Mouse (Mus musculus) heart, embryonic 13.5 days (tissue): ENCODE data around the gene Stx2. TPM values are rescaled to one million over a fixed set of nuclear protein-coding genes. Genes with fewer than 3 reads are reported as not detected.

ENCODE experiments used
- ATAC-seq: fragments of 200-750 bp; cut with Nextera tagmentation; 2 replicates; pipeline ENCODE4 v1.8.0; 2017; ENCODE audit warnings: moderate TSS enrichment; ENCODE audit not compliant: insufficient number of reproducible peaks, low FRiP score, low TSS enrichment; ENCODE audit errors: extremely low read depth
- H3K27ac ChIP-seq: fragments of 300-500 bp; sonication (generic); replicated peaks from 2 replicates; pipeline ENCODE4 v1.5.1; 2015; ENCODE audit warnings: moderate library complexity, mild to moderate bottlenecking, inconsistent platforms
- H3K27me3 ChIP-seq: fragments of 300-500 bp; sonication (generic); replicated peaks from 2 replicates; pipeline ENCODE4 v1.6.1; 2015; ENCODE audit warnings: mild to moderate bottlenecking, inconsistent platforms
- H3K36me3 ChIP-seq: fragments of 300-500 bp; sonication (generic); 2 replicates; pipeline ENCODE4 v1.6.1; 2015; ENCODE audit warnings: mild to moderate bottlenecking, inconsistent platforms
- H3K4me1 ChIP-seq: fragments of 300-500 bp; sonication (generic); 2 replicates; pipeline ENCODE4 v1.6.1; 2015; ENCODE audit warnings: inconsistent platforms
- H3K4me2 ChIP-seq: fragments of 300-500 bp; sonication (generic); 2 replicates; pipeline ENCODE4 v1.6.1; 2015; ENCODE audit warnings: inconsistent platforms, mild to moderate bottlenecking, moderate library complexity
- H3K4me3 ChIP-seq: fragments of 300-500 bp; sonication (generic); 2 replicates; pipeline ENCODE4 v1.5.1; 2015; ENCODE audit warnings: moderate library complexity, mild to moderate bottlenecking, inconsistent platforms
- H3K9ac ChIP-seq: fragments of 300-500 bp; sonication (generic); 2 replicates; pipeline ENCODE4 v1.6.1; 2015; ENCODE audit warnings: inconsistent platforms, mild to moderate bottlenecking, moderate library complexity
- H3K9me3 ChIP-seq: fragments of 300-500 bp; sonication (generic); 2 replicates; pipeline ENCODE4 v1.6.1; 2016; ENCODE audit warnings: inconsistent platforms
- WGBS: fragments of 180-500 bp; shearing (Covaris S2); methylation state at CpG from one replicate; pipeline ENCODE4 v1.1.7; 2015; ENCODE audit warnings: mixed read lengths; 5-methylcytosine and 5-hydroxymethylcytosine counted together
- polyA plus RNA-seq: library from polyadenylated mRNA; unstranded; fragments of >200 nt; fragmentation: Nextera tagmentation; extraction: Ambion mirVana; gene quantifications from 2 replicates; pipeline ENCODE4 v1.2.1, GENCODE M21; 2015

The Stx2 gene
- polyA plus RNA-seq, result 17.3 and 18.8 TPM in 2 replicates

DNA sequence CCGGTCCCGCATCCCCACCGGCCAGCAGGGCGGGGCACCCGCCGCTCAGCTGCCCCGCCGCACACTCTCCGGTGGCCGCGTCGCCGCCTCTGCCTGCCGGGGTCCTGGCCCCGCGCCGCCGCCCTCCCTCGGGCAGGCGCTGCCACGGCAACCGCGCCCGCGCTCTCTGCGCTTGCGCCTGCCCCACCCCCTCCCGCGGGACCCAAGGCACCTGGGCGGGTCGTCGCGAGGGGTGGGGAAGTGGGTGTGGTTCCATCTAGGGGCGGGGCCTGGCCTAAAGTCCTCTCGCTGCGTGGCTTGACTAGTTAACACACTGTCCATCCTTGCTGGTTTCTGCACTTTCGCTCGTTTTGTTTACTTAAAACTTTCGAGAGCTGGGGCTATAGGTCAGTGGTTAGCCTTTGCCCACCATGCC, at the start of gene Stx2:
TSS of gene Stx2 (minus strand) at position 163 of the 415 bp plus-strand sequence.
- H3K4me1 ChIP-seq, result peaks cover 27% of the 10 kb centered on the region
- H3K36me3 ChIP-seq, result peaks cover 9% of the 10 kb centered on the region
- H3K4me3 ChIP-seq, result peak within 1 kb of the TSS; percentile 71
- peak; percentile 90 for ATAC-seq
- peak within 1 kb of the TSS; percentile 87 for H3K4me2 ChIP-seq
- peak within 1 kb of the TSS; percentile 88 for H3K9ac ChIP-seq
- WGBS, result under 1% methylated on average over 39 of the region's 39 CpGs
- H3K27me3 ChIP-seq, result no peaks in the 10 kb centered on the region
- H3K9me3 ChIP-seq, result no peaks in the 10 kb centered on the region
- peak within 1 kb of the TSS; percentile 43 for H3K27ac ChIP-seq

DNA sequence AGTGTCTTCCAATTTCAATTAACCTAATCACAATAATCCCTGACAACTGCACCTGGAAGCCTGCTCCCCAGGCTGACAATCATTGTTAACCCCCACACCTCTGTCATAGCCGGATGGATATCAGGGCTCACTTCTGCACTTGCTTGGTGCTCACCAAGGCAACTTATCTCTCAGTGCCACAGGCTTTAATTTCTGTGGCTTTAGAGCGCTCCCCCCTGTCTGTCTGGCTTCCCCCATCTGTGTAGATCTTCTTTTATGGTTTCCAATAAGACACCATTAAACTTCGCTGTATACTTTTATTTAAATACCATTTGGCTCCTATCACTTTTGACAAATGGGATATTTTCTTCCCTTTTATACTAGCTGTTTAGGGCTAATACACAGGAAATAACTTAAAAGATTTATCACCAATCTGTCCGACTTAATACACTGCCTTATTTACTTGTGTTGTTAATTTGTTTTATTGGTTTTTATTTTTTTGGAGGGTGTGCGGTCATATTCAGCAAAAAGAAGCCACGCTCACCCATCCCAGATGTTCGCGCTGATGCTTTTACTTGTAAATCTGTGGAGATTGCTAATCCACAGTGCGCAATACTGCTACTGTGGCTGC, 46.4 kb upstream of the Stx2 start:
- Histone ChIP-seq H3K4me2 (no peak overlapping the region), H3K36me3 (no peaks in the 10 kb centered on the region), H3K4me3 (no peak overlapping the region), H3K27ac (no peak overlapping the region), H3K4me1 (no peaks in the 10 kb centered on the region), H3K9ac (no peak overlapping the region), H3K27me3 (peaks cover 25% of the 10 kb centered on the region), H3K9me3 (no peaks in the 10 kb centered on the region)
- 74% methylated on average over 9 of the region's 9 CpGs for WGBS
- no peak for ATAC-seq

DNA sequence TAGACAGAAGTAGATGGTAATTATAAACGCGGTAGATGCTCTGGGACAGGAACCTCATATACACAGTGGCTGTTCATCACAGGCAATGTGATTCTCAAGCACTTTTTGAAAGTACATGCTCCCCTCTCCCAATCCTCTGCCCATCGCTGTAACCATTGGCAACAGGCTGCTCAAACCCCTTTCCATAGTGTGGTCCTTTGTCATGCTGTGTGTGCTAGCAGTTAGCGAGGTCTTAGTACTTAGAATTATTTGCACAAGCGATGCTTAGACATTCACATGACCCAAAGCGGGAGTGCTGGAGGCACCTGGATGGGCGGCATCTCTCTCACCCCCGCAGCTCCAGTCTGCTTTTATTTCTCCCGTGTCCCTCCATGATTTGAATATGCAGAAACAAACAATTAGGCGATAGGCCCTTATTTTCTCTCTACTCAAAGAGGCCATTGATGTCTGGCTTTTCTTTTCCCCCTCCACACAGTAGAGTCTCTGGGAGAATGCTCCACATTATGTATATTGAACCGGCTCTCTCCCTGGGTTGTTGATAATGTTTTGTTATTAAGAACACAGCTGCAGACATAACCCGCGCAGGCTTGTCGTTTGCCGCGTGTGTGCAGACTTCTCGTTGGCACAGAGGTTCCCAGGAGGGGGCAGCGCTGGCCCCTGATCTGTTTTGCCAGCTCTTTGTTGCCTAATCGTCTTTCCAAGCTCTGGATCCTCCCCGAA, 44.4 kb upstream of the Stx2 start:
- no peaks in the 10 kb centered on the region for H3K4me1 ChIP-seq
- H3K4me2 ChIP-seq, result no peak overlapping the region
- H3K36me3 ChIP-seq, result no peaks in the 10 kb centered on the region
- WGBS, result 38% methylated on average over 20 of the region's 20 CpGs
- no peak overlapping the region for H3K9ac ChIP-seq
- no peak for ATAC-seq
- H3K9me3 ChIP-seq, result no peaks in the 10 kb centered on the region
- H3K4me3 ChIP-seq, result no peak overlapping the region
- no peak overlapping the region for H3K27ac ChIP-seq
- H3K27me3 ChIP-seq, result peaks cover 24% of the 10 kb centered on the region

DNA sequence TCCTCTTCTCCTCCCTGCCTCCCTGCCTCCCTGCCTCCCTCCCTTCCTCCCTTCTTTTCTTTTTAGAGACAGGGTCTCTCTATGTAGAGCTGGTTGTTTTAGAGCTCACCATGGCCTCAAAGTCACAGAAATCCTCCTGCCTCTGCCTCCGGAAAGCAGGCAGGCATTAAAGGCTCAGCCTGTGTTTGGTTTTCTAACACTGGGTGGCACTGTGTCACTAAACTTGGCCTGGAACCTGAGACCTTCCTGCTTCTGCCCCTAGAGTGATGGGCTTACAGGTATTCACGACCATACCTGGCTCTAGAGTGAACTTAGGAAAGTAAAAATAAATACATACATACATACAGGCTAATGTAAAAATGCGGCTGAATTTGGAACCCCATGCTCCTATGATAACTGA, 43.5 kb upstream of the Stx2 start:
- ATAC-seq, result no peak
- Histone ChIP-seq H3K9ac (no peak overlapping the region), H3K9me3 (no peaks in the 10 kb centered on the region), H3K4me3 (no peak overlapping the region), H3K36me3 (no peaks in the 10 kb centered on the region), H3K27ac (no peak overlapping the region), H3K4me2 (no peak overlapping the region), H3K4me1 (no peaks in the 10 kb centered on the region), H3K27me3 (peaks cover 15% of the 10 kb centered on the region; the same call in 1 of the 2 replicates)
- 71% methylated on average over 3 of the region's 3 CpGs for whole genome bisulfite sequencing

DNA sequence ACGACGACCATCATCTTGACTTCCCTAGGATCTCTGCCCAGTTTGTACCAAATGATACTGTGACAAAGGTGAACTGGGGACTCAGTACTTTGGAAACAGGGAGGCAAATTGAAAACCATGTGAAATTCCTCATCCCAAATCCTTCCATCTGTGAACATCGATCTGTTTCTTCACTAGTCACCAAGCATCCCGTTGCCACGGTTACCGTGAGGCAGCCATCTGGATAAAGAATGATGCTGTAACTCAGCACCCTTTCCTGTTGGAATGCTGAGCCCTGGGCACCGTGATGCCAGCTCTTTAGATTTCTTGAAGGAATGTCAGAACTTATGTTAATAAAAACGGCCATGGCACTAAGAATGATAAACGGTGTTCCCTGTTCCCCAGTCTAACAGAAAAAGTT, 41.0 kb upstream of the Stx2 start:
- 77% methylated on average over 9 of the region's 9 CpGs for WGBS
- Histone ChIP-seq H3K9ac (no peak overlapping the region), H3K4me2 (no peak overlapping the region), H3K4me1 (peaks cover 3% of the 10 kb centered on the region), H3K27ac (no peak overlapping the region), H3K27me3 (0 out of 2 replicates have a peak, but pooled peaks cover 3% of the 10 kb centered on the region), H3K4me3 (no peak overlapping the region), H3K36me3 (no peaks in the 10 kb centered on the region), H3K9me3 (no peaks in the 10 kb centered on the region)
- ATAC-seq, result no peak

DNA sequence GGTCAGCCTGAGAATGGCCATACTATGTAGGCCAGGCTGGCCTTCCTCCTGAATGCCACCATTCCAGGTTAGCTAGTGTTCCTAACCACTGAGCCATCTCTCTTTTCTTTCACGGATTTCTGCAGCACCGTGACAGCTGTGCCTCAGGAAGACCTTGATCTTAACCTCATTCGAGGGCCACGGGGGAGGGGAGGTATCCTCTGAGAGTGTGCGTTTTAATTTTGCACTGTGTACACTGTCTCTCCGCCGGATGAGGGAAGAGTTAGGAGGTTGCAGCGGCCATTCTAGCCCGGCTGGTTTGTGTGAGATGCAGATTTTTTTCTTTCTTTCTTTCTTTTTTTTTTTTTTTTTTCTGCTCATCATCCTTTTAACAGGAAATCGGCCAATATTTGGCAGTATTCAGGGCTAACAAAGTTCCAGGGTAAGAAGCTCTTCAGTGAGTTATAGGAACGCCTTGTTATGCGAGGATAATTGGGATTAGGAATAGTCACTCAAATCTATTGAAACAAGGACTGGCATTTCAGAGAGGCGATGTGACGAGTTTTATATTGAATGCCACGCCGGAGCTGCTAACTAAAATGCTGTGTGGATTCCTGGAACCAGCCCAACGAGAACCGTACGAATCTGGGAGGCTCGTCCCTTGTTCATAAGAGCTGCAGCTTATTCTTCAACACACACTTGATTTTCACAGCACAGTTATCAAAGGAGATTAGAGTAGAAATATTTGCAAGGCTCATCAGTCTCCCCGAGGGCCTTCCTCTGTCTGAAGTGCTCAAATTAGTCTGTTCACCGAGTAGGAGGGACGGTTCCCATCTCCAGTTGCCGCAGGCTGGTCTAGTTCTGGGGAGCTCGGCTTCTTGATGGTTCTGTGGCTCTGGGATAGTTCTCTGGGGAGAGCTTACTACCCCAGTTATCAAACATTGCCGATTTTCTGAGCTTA, 37.5 kb upstream of the Stx2 start:
- 53% methylated on average over 26 of the region's 26 CpGs for WGBS
- Histone ChIP-seq H3K4me2 (peak overlapping the region; percentile 5; the same call in 1 of the 2 replicates), H3K9me3 (no peaks in the 10 kb centered on the region), H3K4me3 (no peak overlapping the region), H3K27ac (no peak overlapping the region), H3K36me3 (no peaks in the 10 kb centered on the region), H3K9ac (0 out of 2 replicates have a peak overlapping the region, but pooled peaks have one; percentile 1), H3K27me3 (no peaks in the 10 kb centered on the region), H3K4me1 (peaks cover 3% of the 10 kb centered on the region)
- no peak for ATAC-seq

DNA sequence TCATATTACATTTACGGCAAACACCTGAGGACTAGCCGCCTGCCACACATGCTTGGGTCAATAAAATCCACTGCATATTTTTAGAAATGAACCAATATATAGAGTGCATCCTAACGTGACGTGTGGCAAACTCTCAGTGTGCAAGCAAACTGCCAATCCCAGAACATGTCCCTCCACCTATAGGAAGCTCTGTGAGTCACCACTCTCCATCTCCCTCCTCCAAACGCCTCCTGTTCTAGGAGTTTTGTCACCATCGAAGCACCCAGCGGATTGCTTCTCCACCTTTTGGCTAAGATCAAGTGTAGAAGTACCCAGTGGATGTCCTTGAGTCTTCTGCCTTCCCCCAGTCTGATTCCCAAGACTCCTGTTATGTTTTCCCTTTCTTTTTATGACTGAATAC, 29.4 kb upstream of the Stx2 start:
- H3K27ac ChIP-seq, result no peak overlapping the region
- WGBS, result 71% methylated on average over 7 of the region's 7 CpGs
- no peak overlapping the region for H3K4me3 ChIP-seq
- no peak for ATAC-seq
- H3K27me3 ChIP-seq, result no peaks in the 10 kb centered on the region
- no peaks in the 10 kb centered on the region for H3K4me1 ChIP-seq
- H3K9me3 ChIP-seq, result no peaks in the 10 kb centered on the region
- H3K9ac ChIP-seq, result no peak overlapping the region
- no peaks in the 10 kb centered on the region for H3K36me3 ChIP-seq
- no peak overlapping the region for H3K4me2 ChIP-seq

DNA sequence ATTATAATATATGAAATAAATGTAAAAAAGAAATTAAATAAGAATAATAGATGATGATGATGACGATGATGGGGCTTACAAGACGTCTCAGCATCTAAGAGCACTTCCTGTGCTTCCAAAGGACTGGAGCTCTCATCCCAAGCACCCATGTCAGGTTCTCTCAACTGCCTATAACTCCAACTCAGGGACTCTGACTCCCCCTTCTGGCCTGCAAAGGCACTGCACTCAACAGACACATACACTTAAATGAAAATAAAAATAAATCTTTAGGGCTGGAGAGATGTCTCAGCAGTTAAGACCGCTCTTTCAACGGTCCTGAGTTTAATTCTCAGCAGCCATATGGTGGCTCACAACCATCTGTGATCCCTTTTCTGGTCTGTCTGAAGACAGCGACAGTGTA, 28.3 kb upstream of the Stx2 start:
- no peak for ATAC-seq
- H3K4me3 ChIP-seq, result no peak overlapping the region
- no peaks in the 10 kb centered on the region for H3K9me3 ChIP-seq
- H3K27ac ChIP-seq, result no peak overlapping the region
- H3K36me3 ChIP-seq, result no peaks in the 10 kb centered on the region
- H3K4me1 ChIP-seq, result no peaks in the 10 kb centered on the region
- H3K4me2 ChIP-seq, result no peak overlapping the region
- H3K27me3 ChIP-seq, result no peaks in the 10 kb centered on the region
- H3K9ac ChIP-seq, result no peak overlapping the region
- 79% methylated on average over 5 of the region's 5 CpGs for WGBS

DNA sequence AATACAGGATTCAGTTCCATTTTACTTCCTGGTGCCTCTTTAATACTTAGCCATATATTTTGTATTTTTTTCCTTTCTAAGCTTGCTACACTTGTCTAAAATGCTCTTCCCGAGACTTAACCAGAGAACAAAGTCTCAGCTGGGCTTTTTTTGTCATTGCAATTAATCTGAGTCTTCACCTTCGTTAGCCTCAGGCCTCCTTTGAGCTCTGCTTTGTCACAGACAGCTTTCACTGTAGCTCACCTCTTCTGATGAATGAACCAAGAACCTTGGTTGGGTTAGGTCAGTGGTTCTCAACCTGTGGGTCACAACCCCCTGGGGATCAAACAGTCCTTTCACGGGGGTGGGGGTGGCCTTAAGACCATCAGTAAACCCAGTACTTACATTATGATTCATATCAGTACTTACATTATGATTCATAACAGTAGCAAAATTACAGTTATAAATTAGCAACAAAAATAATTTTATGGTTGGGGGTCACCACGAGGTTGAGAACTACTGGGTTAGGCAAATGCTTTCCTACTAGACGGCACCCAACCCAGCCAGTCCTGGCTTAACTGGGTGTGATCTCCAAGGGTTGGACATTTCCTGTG, 20.9 kb upstream of the Stx2 start:
- Histone ChIP-seq H3K27ac (no peak overlapping the region), H3K4me2 (no peak overlapping the region), H3K36me3 (peaks cover 26% of the 10 kb centered on the region), H3K9ac (no peak overlapping the region), H3K9me3 (no peaks in the 10 kb centered on the region), H3K4me1 (no peaks in the 10 kb centered on the region), H3K27me3 (no peaks in the 10 kb centered on the region), H3K4me3 (no peak overlapping the region)
- ATAC-seq, result no peak
- 75% methylated on average over 5 of the region's 5 CpGs for WGBS

DNA sequence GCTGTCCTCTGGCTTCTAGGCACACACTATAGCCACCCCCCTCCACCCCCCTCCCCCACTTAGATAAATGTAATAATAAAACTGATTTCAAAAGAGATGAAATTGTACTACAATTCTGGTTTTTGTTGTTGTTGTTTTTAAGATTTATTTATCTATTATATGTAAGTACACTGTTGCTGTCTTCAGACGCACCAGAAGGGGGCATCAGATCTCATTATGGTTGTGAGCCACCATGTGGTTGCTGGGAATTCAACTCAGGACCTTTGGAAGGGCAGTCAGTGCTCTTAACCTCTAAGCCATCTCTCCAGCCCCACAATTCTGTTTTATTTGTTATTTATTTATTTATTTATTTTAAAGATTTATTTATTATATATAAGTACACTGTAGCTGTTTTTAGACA, 18.3 kb upstream of the Stx2 start:
- H3K4me2 ChIP-seq, result no peak overlapping the region
- peaks cover 44% of the 10 kb centered on the region for H3K36me3 ChIP-seq
- H3K9ac ChIP-seq, result no peak overlapping the region
- no peaks in the 10 kb centered on the region for H3K27me3 ChIP-seq
- ATAC-seq, result no peak
- H3K4me1 ChIP-seq, result peaks cover 7% of the 10 kb centered on the region
- H3K27ac ChIP-seq, result no peak overlapping the region
- no peaks in the 10 kb centered on the region for H3K9me3 ChIP-seq
- 86% methylated on average over 1 of the region's 1 CpGs for WGBS
- H3K4me3 ChIP-seq, result no peak overlapping the region

DNA sequence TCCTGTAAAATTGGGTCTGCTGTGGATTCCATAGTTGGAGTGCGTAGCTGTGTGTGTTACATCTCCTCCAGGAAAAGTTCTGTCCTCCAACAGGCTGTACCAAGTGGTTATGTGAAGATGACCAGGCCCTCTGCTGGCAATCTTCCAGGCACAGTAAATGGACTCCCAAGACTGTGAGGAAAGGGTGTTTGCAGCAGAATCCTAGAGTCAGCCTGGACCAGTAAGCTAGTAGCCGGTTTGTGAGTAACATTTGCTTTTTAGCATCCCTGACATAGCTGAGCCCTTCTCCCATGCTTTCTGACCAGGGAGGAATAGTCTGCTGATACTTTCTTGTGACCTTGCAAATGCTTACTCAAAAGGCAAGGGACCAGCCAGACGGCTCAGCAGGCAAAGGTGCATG, 17.8 kb upstream of the Stx2 start:
- peaks cover 48% of the 10 kb centered on the region for H3K36me3 ChIP-seq
- H3K27me3 ChIP-seq, result no peaks in the 10 kb centered on the region
- no peak overlapping the region for H3K4me3 ChIP-seq
- H3K4me1 ChIP-seq, result peaks cover 12% of the 10 kb centered on the region
- ATAC-seq, result no peak; the same call in 1 of the 2 replicates
- no peak overlapping the region for H3K27ac ChIP-seq
- no peak overlapping the region for H3K4me2 ChIP-seq
- 85% methylated on average over 3 of the region's 3 CpGs for WGBS
- no peaks in the 10 kb centered on the region for H3K9me3 ChIP-seq
- no peak overlapping the region for H3K9ac ChIP-seq
